Mouse (Mus musculus): ENCODE measurements around the gene Vipas39.

The Vipas39 gene

DNA sequence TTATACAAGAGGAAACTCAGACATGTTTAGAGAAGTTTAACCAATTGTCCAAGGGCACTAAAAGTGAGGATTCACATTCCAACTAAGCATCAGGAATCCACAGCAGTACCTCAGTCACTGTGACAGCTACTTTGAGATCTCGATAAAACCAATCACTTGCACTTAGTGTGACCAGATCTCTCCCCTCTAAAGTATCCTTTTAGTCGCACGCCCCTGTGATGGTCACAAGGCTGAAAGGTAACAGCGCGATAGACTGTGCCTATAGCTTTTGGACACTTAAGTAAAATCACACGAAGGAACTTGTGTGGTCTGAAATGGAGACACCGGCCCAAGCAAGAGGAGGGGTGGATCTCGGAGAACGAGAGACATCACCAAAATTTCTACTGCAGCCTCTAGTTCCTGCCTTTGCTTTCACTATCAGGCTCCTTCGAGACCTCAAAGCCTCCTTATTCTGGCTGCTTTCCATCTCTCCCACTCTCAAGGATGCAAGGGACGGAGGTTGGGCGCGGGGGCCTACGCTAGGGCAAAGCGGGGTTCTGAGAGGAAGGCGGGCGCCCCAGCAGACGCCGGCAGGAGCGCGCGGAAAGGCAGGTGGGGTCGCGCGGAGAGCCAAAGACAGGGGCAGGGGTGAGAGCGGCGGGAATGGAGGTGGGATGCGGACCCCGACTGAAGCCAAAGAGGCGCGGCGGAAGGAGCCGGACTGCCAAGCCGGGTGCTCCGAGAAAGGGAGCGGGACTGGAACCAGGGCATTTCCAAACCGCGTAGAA lies 66.7 kb downstream of the Vipas39 start, which contains the start of gene Samd15:
Gene Samd15 (plus strand): TSS at position 518 of the 767 bp plus-strand sequence.
- no peak for DNase-seq (ENCODE audit: extremely low spot score, low read depth, low spot score)

DNA sequence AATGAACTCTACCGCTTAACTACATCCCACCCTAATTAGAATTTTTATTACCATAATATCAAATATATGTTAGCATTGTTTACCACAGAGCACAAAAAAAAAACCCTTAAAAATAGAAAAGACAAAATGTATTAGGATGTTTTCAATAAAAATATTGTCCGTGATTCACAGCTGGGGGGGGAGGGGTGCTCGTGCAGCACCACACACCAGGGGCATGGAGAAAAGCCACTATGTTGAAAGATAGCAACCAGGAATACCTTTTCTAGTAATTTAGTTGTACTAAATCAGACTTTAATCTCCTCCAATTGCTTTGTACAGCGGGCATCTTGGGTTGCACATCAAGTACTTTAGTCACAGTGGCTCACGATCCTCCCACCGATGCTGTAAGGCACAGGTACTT lies 67.3 kb downstream of the Vipas39 start:
- no peak for DNase-seq (ENCODE audit: extremely low spot score, low read depth, low spot score)

DNA sequence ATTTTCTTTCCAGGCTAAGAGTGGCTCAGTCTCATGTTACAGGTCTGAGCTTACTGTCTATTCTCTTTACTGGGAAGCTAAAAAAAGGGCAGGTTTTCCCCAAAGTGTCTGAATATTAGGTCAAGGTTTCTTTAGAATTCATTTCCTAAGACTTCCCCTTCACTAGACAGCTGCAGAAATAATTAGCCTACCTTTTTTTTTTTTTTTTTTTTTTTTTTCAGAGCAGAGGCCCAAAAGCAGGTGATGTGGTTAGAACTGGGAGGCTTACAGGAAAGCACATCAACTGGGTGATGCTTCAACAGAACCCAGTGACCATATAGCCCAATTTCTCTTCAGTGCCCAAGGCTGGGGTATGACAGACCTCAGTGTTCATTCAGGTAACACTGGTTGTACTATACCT lies 69.7 kb downstream of the Vipas39 start:
- DNase-seq (ENCODE audit: extremely low spot score, low read depth, low spot score): no peak

DNA sequence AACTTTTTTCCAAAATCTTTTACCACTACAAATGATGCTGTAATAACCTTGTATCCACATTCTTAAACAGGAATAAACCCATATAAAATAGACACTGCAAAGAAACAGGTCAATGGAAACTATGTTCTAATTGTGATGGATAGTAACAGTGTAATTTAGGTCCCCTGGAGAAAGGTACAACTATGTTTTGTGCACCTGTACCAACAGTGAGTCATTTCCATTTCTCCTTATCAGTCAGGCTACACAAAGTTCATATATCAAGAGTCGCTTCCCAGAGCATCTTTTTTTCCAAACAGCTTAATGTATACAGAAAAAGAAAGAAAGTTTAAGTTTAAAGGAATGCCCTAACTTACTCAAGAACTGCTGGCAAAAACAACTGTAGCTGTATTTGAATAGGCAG lies 71.0 kb downstream of the Vipas39 start:
- DNase-seq (ENCODE audit: extremely low spot score, low read depth, low spot score): no peak

DNA sequence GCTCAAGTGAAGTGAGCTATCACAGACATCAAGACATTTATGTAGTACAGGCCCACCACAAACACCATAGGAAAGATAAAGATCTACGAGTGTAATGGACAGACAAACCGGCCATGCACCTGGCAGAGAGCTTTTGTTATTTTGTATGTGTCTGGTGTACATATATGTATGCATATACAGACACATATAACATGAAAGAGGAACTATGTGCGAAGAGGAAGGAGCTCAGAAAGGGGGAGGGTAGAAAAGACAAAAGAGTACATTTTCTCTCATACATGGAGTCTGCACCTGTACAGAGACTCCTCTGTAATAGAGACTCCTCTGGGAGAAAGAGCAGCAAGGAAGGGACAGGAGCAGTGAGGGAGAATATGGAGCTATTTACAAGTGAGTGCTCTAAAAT lies 73.0 kb downstream of the Vipas39 start:
- no peak for DNase-seq (ENCODE audit: extremely low spot score, low read depth, low spot score)

All from hindlimb bud, embryonic 11.5 days (tissue).